Mouse (Mus musculus) kidney, postnatal 10 days (tissue): ENCODE results near the gene Macrod2.

ENCODE experiments used
- DNase-seq: peaks from one replicate; pipeline ENCODE4 v3.0.0; 2021; ENCODE audit warnings: mixed read lengths

Gene Macrod2

DNA sequence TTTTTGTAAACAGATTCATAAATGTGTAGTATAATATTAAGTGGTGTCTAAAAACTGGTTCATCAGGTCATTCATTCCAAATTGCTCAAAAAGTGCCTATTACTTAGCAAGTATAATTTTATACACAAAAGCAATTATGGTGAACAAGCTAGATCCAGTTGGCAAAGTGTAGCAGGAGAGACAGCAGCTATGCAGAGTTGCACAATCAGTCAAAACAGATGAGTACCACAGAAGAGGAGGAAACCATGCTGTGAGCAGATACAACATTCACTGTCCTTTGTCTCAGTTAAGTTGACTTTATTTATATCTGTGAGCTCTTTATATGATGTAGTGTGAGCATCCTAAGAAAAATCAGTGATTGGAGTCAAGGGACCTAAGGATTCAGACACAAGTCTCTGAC is 2012.2 kb downstream of the Macrod2 start:
- DNase-seq, result no peak

DNA sequence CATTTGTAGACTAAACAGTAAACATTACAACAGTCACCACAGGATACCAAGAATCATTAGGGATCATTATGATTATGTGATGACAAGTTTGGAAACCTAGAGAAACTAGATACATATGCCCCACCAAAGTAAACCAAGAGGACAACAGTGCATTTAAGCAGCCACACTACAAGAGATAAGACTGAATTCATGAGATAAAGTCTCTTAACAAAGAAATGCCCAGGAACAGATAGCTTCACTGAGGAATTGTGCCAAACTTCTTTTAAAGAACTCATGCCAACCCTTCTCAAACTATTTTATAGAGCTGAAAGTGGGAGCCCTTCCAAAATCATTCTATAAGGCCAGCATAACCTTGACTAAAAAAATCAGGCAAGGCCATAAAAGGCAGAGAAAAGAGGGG is 2015.0 kb downstream of the Macrod2 start:
- no peak for DNase-seq

DNA sequence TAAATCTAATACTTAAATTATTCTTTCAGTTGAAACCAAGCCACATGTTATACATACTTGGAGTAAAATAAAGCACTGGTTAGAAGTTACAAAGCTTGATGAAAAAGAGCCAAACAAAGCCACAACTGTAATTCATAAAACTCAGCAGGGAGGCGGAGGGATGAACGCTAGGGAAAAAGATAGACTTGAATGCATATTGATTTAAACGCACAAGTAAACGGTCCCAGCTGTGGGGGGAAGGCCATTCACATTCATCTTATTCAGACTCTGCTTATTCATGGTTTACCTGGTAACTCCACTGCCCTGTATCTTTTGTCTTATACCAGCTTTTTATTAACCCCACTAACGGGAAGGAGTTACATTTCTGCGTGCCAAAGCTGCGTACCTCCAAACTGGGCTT is 2038.0 kb downstream of the Macrod2 start:
- no peak for DNase-seq

DNA sequence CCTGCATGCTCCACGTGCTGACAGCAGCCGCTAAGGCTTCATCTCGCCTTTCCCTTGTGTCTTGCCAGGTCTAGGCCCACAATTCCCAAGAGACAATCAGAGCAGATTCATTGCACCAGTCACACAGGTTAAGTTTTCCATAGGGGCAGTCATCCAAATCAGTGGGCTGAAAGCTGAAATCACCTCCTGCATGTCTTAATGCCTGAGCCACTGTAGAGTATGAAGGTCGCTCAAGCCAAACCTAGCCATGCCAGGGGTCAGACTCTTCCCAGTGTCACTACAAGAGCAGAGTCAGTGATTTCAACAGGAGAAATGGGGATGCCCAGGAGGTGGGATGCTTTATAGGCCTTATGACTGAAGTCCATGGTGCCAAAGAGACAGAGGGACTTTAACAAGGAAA is 2039.6 kb downstream of the Macrod2 start:
- no peak for DNase-seq

DNA sequence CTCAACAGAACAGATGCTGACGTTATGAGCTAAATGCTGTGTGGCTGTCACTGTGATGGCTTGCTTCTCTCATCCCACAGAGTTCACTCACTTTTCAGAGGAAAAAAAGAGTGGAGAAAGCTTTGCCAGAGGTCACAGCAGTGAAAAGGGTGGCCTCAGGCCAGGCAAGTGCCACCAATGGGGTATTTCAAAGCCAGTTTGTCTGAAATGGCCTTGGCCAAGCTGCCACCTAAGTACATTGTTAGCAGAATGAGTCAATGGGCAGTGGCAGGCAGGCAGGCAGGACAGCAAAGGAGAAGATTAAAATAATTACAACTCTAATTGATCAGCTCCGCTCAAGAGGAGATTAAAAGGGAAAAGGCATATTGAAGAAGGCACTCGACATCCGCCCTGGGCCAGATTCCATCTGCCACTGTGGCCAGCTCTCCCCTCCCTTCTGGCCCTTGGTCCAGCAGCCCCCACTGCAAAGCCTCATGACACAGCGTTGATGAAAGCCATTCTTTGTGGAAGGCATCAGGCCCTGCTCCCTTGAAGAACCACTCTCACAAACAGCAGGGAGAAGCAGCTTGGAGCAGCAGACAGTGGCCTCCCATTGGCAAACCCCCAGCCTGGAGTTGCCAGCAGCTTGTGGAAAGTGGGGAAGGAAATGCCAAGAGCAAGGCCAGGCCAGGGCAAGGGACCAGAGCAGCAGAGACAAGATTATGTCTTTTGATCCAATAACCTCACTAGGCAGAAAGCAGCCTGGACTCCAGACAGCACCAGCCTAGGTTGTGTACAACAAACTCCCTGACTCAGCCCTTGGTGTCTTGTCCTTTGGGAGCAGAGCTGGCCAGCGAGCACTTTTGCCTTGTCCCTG is 2042.7 kb downstream of the Macrod2 start:
- peak; percentile 10 for DNase-seq
